Mouse (Mus musculus) mouse trophoblast stem cell (cell line): ENCODE results near the gene Atxn3.
"Not testable (repeated sequence)": the region's sequence is repeated elsewhere in the genome, so short reads cannot be mapped to it uniquely, and the experiment has no call there.

Source experiments
- in situ Hi-C, 2 experiments: fragments of 300-500 bp; cut with MseI, MboI; formaldehyde crosslinking; loops; 2 replicates in 1 of 2; 3 replicates in 1 of 2; pipeline ENCODE4 v1.15.1; 2025

The Atxn3 gene

GRCm38 (mm10) chr12:101958960-101959780 lies 1.1 kb upstream of the Atxn3 start:
- in situ Hi-C loops, result not testable (repeated sequence)

- in situ Hi-C loops, result no loop called here
These were observed 510 bp upstream of the Atxn3 start for GRCm38 (mm10) chr12:101958556-101958955.

- in situ Hi-C loops, result no loop called here
These were observed 736 bp downstream of the Atxn3 start for GRCm38 (mm10) chr12:101957079-101957941.

GRCm38 (mm10) chr12:101955821-101956220 lies 2.2 kb downstream of the Atxn3 start:
- in situ Hi-C loops, result not testable (repeated sequence)

GRCm38 (mm10) chr12:101948801-101949200 lies 9.2 kb downstream of the Atxn3 start:
- in situ Hi-C loops, result no loop called here

GRCm38 (mm10) chr12:101947986-101948385 lies 10.1 kb downstream of the Atxn3 start:
- in situ Hi-C loops, result no loop called here

- in situ Hi-C loops, result no loop called here
These were observed 20.5 kb downstream of the Atxn3 start for GRCm38 (mm10) chr12:101937572-101937971.

GRCm38 (mm10) chr12:101935223-101935622 lies 22.8 kb downstream of the Atxn3 start:
- in situ Hi-C loops, result no loop called here

GRCm38 (mm10) chr12:101928423-101928822 lies 29.6 kb downstream of the Atxn3 start:
- in situ Hi-C loops, result no loop called here

- in situ Hi-C loops, result no loop called here
These were observed 35.7 kb downstream of the Atxn3 start for GRCm38 (mm10) chr12:101922313-101922712.

GRCm38 (mm10) chr12:101919847-101920246 lies 38.2 kb downstream of the Atxn3 start:
- in situ Hi-C loops, result no loop called here

GRCm38 (mm10) chr12:101917165-101917564 lies 40.9 kb downstream of the Atxn3 start:
- in situ Hi-C loops, result no loop called here

GRCm38 (mm10) chr12:101912626-101913490 lies 45.2 kb downstream of the Atxn3 start, which contains the start of gene Trip11:
TSS of gene Trip11 (minus strand) at chr12:101913267.
- in situ Hi-C loops, result no loop called here

- in situ Hi-C loops, result no loop called here
These were observed 46.7 kb downstream of the Atxn3 start for GRCm38 (mm10) chr12:101911346-101911745.

GRCm38 (mm10) chr12:101910360-101910759 lies 47.7 kb downstream of the Atxn3 start:
- in situ Hi-C loops, result no loop called here

GRCm38 (mm10) chr12:101905817-101906216 lies 52.2 kb downstream of the Atxn3 start:
- in situ Hi-C loops, result loop anchor here in 1 of 2 experiments (5.0 kb wide), 1 partner anchor 1044 kb away; no protein-coding TSS in a partner anchor

GRCm38 (mm10) chr12:101904906-101905305 lies 53.1 kb downstream of the Atxn3 start:
- in situ Hi-C loops, result loop anchor here in 1 of 2 experiments (5.0 kb wide), 1 partner anchor 1043 kb away; no protein-coding TSS in a partner anchor

GRCm38 (mm10) chr12:101904170-101904569 lies 53.9 kb downstream of the Atxn3 start:
- in situ Hi-C loops, result no loop called here

- in situ Hi-C loops, result no loop called here
These were observed 58.3 kb downstream of the Atxn3 start for GRCm38 (mm10) chr12:101899671-101900245.

GRCm38 (mm10) chr12:101898966-101899365 lies 59.1 kb downstream of the Atxn3 start:
- in situ Hi-C loops, result no loop called here

GRCm38 (mm10) chr12:101897113-101897512 lies 60.9 kb downstream of the Atxn3 start:
- in situ Hi-C loops, result no loop called here
